Mouse (Mus musculus) hindbrain, embryonic 12.5 days (tissue): Measurements from ENCODE around the gene Ccdc74a. TPM values are rescaled to one million over a fixed set of nuclear protein-coding genes. Genes with fewer than 3 reads are reported as not detected.

Experiments
- polyA plus RNA-seq: library from polyadenylated mRNA; unstranded; fragments of >200 nt; fragmentation: Nextera tagmentation; extraction: Ambion mirVana; gene quantifications from 2 replicates; pipeline ENCODE4 v1.2.1, GENCODE M21; 2016

Gene Ccdc74a
- polyA plus RNA-seq, 1 experiment from 2014 or later, result 9.6 TPM

Other genes with a start within 250 kb of the Ccdc74a start
- gene Snap29, start 240.5 kb upstream of the Ccdc74a start, polyA plus RNA-seq, result 19.8 and 20.4 TPM in 2 replicates
- 64.8 and 72.8 TPM in 2 replicates for gene Pi4ka, start 240.2 kb upstream of the Ccdc74a start, polyA plus RNA-seq
- gene Crkl, start 194.5 kb upstream of the Ccdc74a start, polyA plus RNA-seq, result 87.1 and 98.9 TPM in 2 replicates
- gene Aifm3, start 156.9 kb upstream of the Ccdc74a start, polyA plus RNA-seq, result 3.0 and 4.5 TPM in 2 replicates
- 113 and 121 TPM in 2 replicates for gene Lztr1, start 137.8 kb upstream of the Ccdc74a start, polyA plus RNA-seq
- 57.7 and 66.5 TPM in 2 replicates for gene Thap7, start 115.3 kb upstream of the Ccdc74a start, polyA plus RNA-seq
- 1.1 and 1.3 TPM in 2 replicates for gene Lrrc74b, start 85.2 kb upstream of the Ccdc74a start, polyA plus RNA-seq
- 1.8 and 2.2 TPM in 2 replicates for gene P2rx6, start 84.6 kb upstream of the Ccdc74a start, polyA plus RNA-seq
- gene Slc7a4, start 63.3 kb upstream of the Ccdc74a start, polyA plus RNA-seq, result 6.8 and 7.8 TPM in 2 replicates
- 35.1 and 37.0 TPM in 2 replicates for gene Smpd4, start 27.1 kb upstream of the Ccdc74a start, polyA plus RNA-seq
- 45.2 and 51.7 TPM in 2 replicates for gene Med15, start 86.4 kb downstream of the Ccdc74a start, polyA plus RNA-seq
- gene Klhl22, start 113.1 kb downstream of the Ccdc74a start, polyA plus RNA-seq, result 63.9 and 64.7 TPM in 2 replicates
- gene Scarf2, start 150.8 kb downstream of the Ccdc74a start, polyA plus RNA-seq, result 21.0 and 26.5 TPM in 2 replicates
- 0.93 and 1.0 TPM in 2 replicates for gene B830017H08Rik, start 186.7 kb downstream of the Ccdc74a start, polyA plus RNA-seq
- 3.5 and 4.1 TPM in 2 replicates for gene Car15, start 191.9 kb downstream of the Ccdc74a start, polyA plus RNA-seq
- 0.66 and 0.73 TPM in 2 replicates for gene Gm20518, start 245.2 kb downstream of the Ccdc74a start, polyA plus RNA-seq
- gene Tssk1, start 247.8 kb downstream of the Ccdc74a start, polyA plus RNA-seq, result 0.07 and 0.10 TPM in 2 replicates